Mouse (Mus musculus) intestine, embryonic 14.5 days (tissue): Measurements from ENCODE around the gene Hmcn2. TPM values are rescaled to one million over a fixed set of nuclear protein-coding genes. Genes with fewer than 3 reads are reported as not detected.

ENCODE experiments used
- ATAC-seq: fragments of 200-750 bp; cut with Nextera tagmentation; replicated peaks from 2 replicates; pipeline ENCODE4 v1.8.0; 2017; ENCODE audit warnings: low read depth, moderate number of reproducible peaks, moderate TSS enrichment, moderate library complexity; ENCODE audit not compliant: low FRiP score, low TSS enrichment
- DNase-seq: peaks from one replicate; pipeline ENCODE4 v3.0.0-alpha.2; 2018; ENCODE audit warnings: low spot score
- H3K27ac ChIP-seq: fragments of 300-500 bp; sonication (generic); 2 replicates; pipeline ENCODE4 v1.5.1; 2014; ENCODE audit warnings: low read depth, mild to moderate bottlenecking, control low read depth
- H3K27me3 ChIP-seq: fragments of 300-500 bp; sonication (generic); replicated peaks from 2 replicates; pipeline ENCODE4 v1.6.1; 2014; ENCODE audit warnings: low read length, control low read depth; ENCODE audit not compliant: control insufficient read depth, insufficient read depth
- H3K36me3 ChIP-seq: fragments of 300-500 bp; sonication (generic); 2 replicates; pipeline ENCODE4 v1.6.1; 2014; ENCODE audit warnings: low read length, control low read depth; ENCODE audit not compliant: control insufficient read depth, insufficient read depth
- H3K4me1 ChIP-seq: fragments of 300-500 bp; sonication (generic); replicated peaks from 2 replicates; pipeline ENCODE4 v1.6.1; 2014; ENCODE audit warnings: low read length, control low read depth, mixed read lengths; ENCODE audit not compliant: control insufficient read depth, insufficient read depth
- H3K4me2 ChIP-seq: fragments of 300-500 bp; sonication (generic); 2 replicates; pipeline ENCODE4 v1.6.1; 2014; ENCODE audit warnings: low read length
- H3K4me3 ChIP-seq: fragments of 300-500 bp; sonication (generic); 2 replicates; pipeline ENCODE4 v1.5.1; 2014; ENCODE audit warnings: low read depth, low read length, control low read depth, mixed read lengths
- H3K9ac ChIP-seq: fragments of 300-500 bp; sonication (generic); 2 replicates; pipeline ENCODE4 v1.6.1; 2014; ENCODE audit warnings: mild to moderate bottlenecking, low read length
- H3K9me3 ChIP-seq: fragments of 300-500 bp; sonication (generic); 2 replicates; pipeline ENCODE4 v1.6.1; 2016; ENCODE audit warnings: low read length, control low read depth; ENCODE audit not compliant: control insufficient read depth
- WGBS: fragments of 180-500 bp; shearing (Covaris S2); extraction: QIAGEN DNeasy Blood & Tissue Kit; methylation state at CpG from one replicate; pipeline ENCODE4 v1.1.7; 2014; 5-methylcytosine and 5-hydroxymethylcytosine counted together
- polyA plus RNA-seq: library from polyadenylated mRNA; unstranded; fragments of >200 nt; fragmentation: Nextera tagmentation; extraction: Ambion mirVana; gene quantifications from 2 replicates; pipeline ENCODE4 v1.2.1, GENCODE M21; 2014

The Hmcn2 gene
- polyA plus RNA-seq: 10.0 and 10.3 TPM in 2 replicates

GRCm38 (mm10) chr2:31314007-31314465 lies at the start of gene Hmcn2:
Gene Hmcn2 (plus strand): TSS chr2:31314415.
- Histone ChIP-seq H3K9ac (peak within 1 kb of the TSS; percentile 40), H3K27ac (no peak within 1 kb of the TSS), H3K9me3 (no peaks in the 10 kb centered on the region), H3K36me3 (no peaks in the 10 kb centered on the region), H3K4me1 (peaks cover 9% of the 10 kb centered on the region), H3K4me2 (peak within 1 kb of the TSS; percentile 52), H3K27me3 (peaks cover 53% of the 10 kb centered on the region), H3K4me3 (peak within 1 kb of the TSS; percentile 33)
- no peak for DNase-seq
- WGBS: 2% methylated on average over 25 of the region's 33 CpGs
- no peak for ATAC-seq

GRCm38 (mm10) chr2:31267447-31267846 lies 46.8 kb upstream of the Hmcn2 start:
- Histone ChIP-seq H3K9me3 (no peaks in the 10 kb centered on the region), H3K27me3 (no peaks in the 10 kb centered on the region), H3K4me3 (no peak overlapping the region), H3K4me1 (peaks cover 35% of the 10 kb centered on the region), H3K36me3 (no peaks in the 10 kb centered on the region), H3K9ac (no peak overlapping the region), H3K4me2 (no peak overlapping the region), H3K27ac (no peak overlapping the region)
- 43% methylated on average over 6 of the region's 6 CpGs for WGBS
- no peak for DNase-seq
- no peak for ATAC-seq

- no peak for ATAC-seq
- Histone ChIP-seq H3K27me3 (no peaks in the 10 kb centered on the region), H3K27ac (no peak overlapping the region), H3K36me3 (no peaks in the 10 kb centered on the region), H3K9me3 (no peaks in the 10 kb centered on the region), H3K4me3 (no peak overlapping the region), H3K9ac (no peak overlapping the region), H3K4me1 (peaks cover 28% of the 10 kb centered on the region), H3K4me2 (no peak overlapping the region)
- 58% methylated on average over 5 of the region's 5 CpGs for WGBS
- no peak for DNase-seq
These were observed 45.6 kb upstream of the Hmcn2 start for GRCm38 (mm10) chr2:31268631-31269030.

- H3K9ac ChIP-seq: no peak overlapping the region
- H3K4me1 ChIP-seq: peaks cover 23% of the 10 kb centered on the region
- no peaks in the 10 kb centered on the region for H3K27me3 ChIP-seq
- H3K36me3 ChIP-seq: no peaks in the 10 kb centered on the region
- ATAC-seq: no peak
- no peak overlapping the region for H3K4me3 ChIP-seq
- H3K4me2 ChIP-seq: no peak overlapping the region
- 97% methylated on average over 6 of the region's 6 CpGs for WGBS
- no peak for DNase-seq
- no peak overlapping the region for H3K27ac ChIP-seq
- no peaks in the 10 kb centered on the region for H3K9me3 ChIP-seq
These were observed 45.0 kb upstream of the Hmcn2 start for GRCm38 (mm10) chr2:31269188-31269587.

GRCm38 (mm10) chr2:31269847-31270246 lies 44.4 kb upstream of the Hmcn2 start:
- Histone ChIP-seq H3K4me1 (peaks cover 16% of the 10 kb centered on the region), H3K4me2 (no peak overlapping the region), H3K27me3 (no peaks in the 10 kb centered on the region), H3K9me3 (no peaks in the 10 kb centered on the region), H3K27ac (no peak overlapping the region), H3K9ac (no peak overlapping the region), H3K36me3 (no peaks in the 10 kb centered on the region), H3K4me3 (no peak overlapping the region)
- ATAC-seq (no peak), DNase-seq (no peak)
- 93% methylated on average over 10 of the region's 10 CpGs for WGBS

- Histone ChIP-seq H3K27ac (no peak overlapping the region), H3K9me3 (no peaks in the 10 kb centered on the region), H3K4me3 (no peak overlapping the region), H3K4me1 (peaks cover 10% of the 10 kb centered on the region; the same call in 1 of the 2 replicates), H3K36me3 (no peaks in the 10 kb centered on the region), H3K27me3 (no peaks in the 10 kb centered on the region), H3K9ac (no peak overlapping the region), H3K4me2 (no peak overlapping the region)
- DNase-seq (no peak), ATAC-seq (no peak)
- 91% methylated on average over 8 of the region's 8 CpGs for WGBS
These were observed 43.7 kb upstream of the Hmcn2 start for GRCm38 (mm10) chr2:31270470-31270869.

GRCm38 (mm10) chr2:31271071-31271470 lies 43.1 kb upstream of the Hmcn2 start:
- WGBS: 91% methylated on average over 1 of the region's 1 CpGs
- DNase-seq (no peak), ATAC-seq (no peak)
- Histone ChIP-seq H3K4me3 (no peak overlapping the region), H3K36me3 (no peaks in the 10 kb centered on the region), H3K27me3 (no peaks in the 10 kb centered on the region), H3K4me2 (no peak overlapping the region), H3K9me3 (no peaks in the 10 kb centered on the region), H3K27ac (no peak overlapping the region), H3K4me1 (peaks cover 4% of the 10 kb centered on the region; the same call in 1 of the 2 replicates), H3K9ac (no peak overlapping the region)

GRCm38 (mm10) chr2:31274993-31275392 lies 39.2 kb upstream of the Hmcn2 start:
- no peak overlapping the region for H3K9ac ChIP-seq
- no peak for ATAC-seq
- no peak for DNase-seq
- 0 out of 2 replicates have a peak, but pooled peaks cover 5% of the 10 kb centered on the region for H3K36me3 ChIP-seq
- 96% methylated on average over 6 of the region's 6 CpGs for WGBS
- no peak overlapping the region for H3K27ac ChIP-seq
- no peak overlapping the region for H3K4me2 ChIP-seq
- H3K9me3 ChIP-seq: no peaks in the 10 kb centered on the region
- H3K4me3 ChIP-seq: no peak overlapping the region
- H3K4me1 ChIP-seq: no peaks in the 10 kb centered on the region
- no peaks in the 10 kb centered on the region for H3K27me3 ChIP-seq

- 69% methylated on average over 6 of the region's 6 CpGs for WGBS
- H3K27ac ChIP-seq: no peak overlapping the region
- no peak overlapping the region for H3K9ac ChIP-seq
- no peaks in the 10 kb centered on the region for H3K27me3 ChIP-seq
- H3K36me3 ChIP-seq: peaks cover 27% of the 10 kb centered on the region
- no peak overlapping the region for H3K4me2 ChIP-seq
- no peak for DNase-seq
- H3K4me3 ChIP-seq: no peak overlapping the region
- no peaks in the 10 kb centered on the region for H3K4me1 ChIP-seq
- no peak for ATAC-seq
- H3K9me3 ChIP-seq: no peaks in the 10 kb centered on the region
These were observed 36.4 kb upstream of the Hmcn2 start for GRCm38 (mm10) chr2:31277810-31278209.
